Mouse (Mus musculus) hindbrain, postnatal 0 days (tissue): ENCODE data around the gene Pip4k2b. TPM values are rescaled to one million over a fixed set of nuclear protein-coding genes. Genes with fewer than 3 reads are reported as not detected.
"Not testable (repeated sequence)": the region's sequence is repeated elsewhere in the genome, so short reads cannot be mapped to it uniquely, and the experiment has no call there.

Source experiments
- ATAC-seq: fragments of 200-750 bp; cut with Nextera tagmentation; 2 replicates; pipeline ENCODE4 v1.8.0; 2017; ENCODE audit warnings: mild to moderate bottlenecking, moderate TSS enrichment, moderate library complexity
- DNase-seq: peaks from one replicate; pipeline ENCODE4 v3.0.0-alpha.2; 2015; ENCODE audit warnings: low spot score
- H3K27ac ChIP-seq: fragments of 300-500 bp; sonication (generic); 2 replicates; pipeline ENCODE4 v1.5.1; 2014; ENCODE audit warnings: mild to moderate bottlenecking
- H3K27me3 ChIP-seq: fragments of 300-500 bp; sonication (generic); 2 replicates; pipeline ENCODE4 v1.6.1; 2014; ENCODE audit warnings: low read length, mixed read lengths; ENCODE audit not compliant: insufficient read depth
- H3K36me3 ChIP-seq: fragments of 300-500 bp; sonication (generic); 2 replicates; pipeline ENCODE4 v1.6.1; 2014; ENCODE audit warnings: low read length, mixed read lengths; ENCODE audit not compliant: insufficient read depth
- H3K4me1 ChIP-seq: fragments of 300-500 bp; sonication (generic); 2 replicates; pipeline ENCODE4 v1.6.1; 2014; ENCODE audit warnings: antibody characterized with exemption, low read length, mixed read lengths; ENCODE audit not compliant: insufficient read depth
- H3K4me2 ChIP-seq: fragments of 300-500 bp; sonication (generic); 2 replicates; pipeline ENCODE4 v1.6.1; 2014; ENCODE audit warnings: low read depth, mild to moderate bottlenecking, low read length, moderate library complexity, mixed read lengths
- H3K4me3 ChIP-seq: fragments of 300-500 bp; sonication (generic); 2 replicates; pipeline ENCODE4 v1.5.1; 2014; ENCODE audit warnings: low read length
- H3K9ac ChIP-seq: fragments of 300-500 bp; sonication (generic); replicated peaks from 2 replicates; pipeline ENCODE4 v1.6.1; 2014; ENCODE audit warnings: mild to moderate bottlenecking, low read length, moderate library complexity, mixed read lengths
- H3K9me3 ChIP-seq: fragments of 300-500 bp; sonication (generic); 2 replicates; pipeline ENCODE4 v1.6.1; 2016; ENCODE audit warnings: low read length, mixed read lengths
- CTCF ChIP-seq: IDR thresholded peaks from 2 replicates; pipeline ENCODE4 v1.5.1; 2016; ENCODE audit warnings: antibody characterized with exemption, control low read depth, low read depth
- WGBS: fragments of 180-500 bp; shearing (Covaris S2); extraction: QIAGEN DNeasy Blood & Tissue Kit; methylation state at CpG from one replicate; pipeline ENCODE4 v1.1.7; 2014; 5-methylcytosine and 5-hydroxymethylcytosine counted together
- polyA plus RNA-seq: library from polyadenylated mRNA; unstranded; fragments of >200 nt; fragmentation: Nextera tagmentation; extraction: Ambion mirVana; gene quantifications from 2 replicates; pipeline ENCODE4 v1.2.1, GENCODE M21; 2015
- total RNA-seq: library from RNA; depleted of rRNA; stranded (reverse); fragments of >200 nt; gene quantifications from 2 replicates; pipeline ENCODE4 v1.2.3, GENCODE M21; 2014; rRNA removed

The Pip4k2b gene
- total RNA-seq (127 TPM in 2 replicates), polyA plus RNA-seq (4.3 and 5.1 TPM in 2 replicates)

DNA sequence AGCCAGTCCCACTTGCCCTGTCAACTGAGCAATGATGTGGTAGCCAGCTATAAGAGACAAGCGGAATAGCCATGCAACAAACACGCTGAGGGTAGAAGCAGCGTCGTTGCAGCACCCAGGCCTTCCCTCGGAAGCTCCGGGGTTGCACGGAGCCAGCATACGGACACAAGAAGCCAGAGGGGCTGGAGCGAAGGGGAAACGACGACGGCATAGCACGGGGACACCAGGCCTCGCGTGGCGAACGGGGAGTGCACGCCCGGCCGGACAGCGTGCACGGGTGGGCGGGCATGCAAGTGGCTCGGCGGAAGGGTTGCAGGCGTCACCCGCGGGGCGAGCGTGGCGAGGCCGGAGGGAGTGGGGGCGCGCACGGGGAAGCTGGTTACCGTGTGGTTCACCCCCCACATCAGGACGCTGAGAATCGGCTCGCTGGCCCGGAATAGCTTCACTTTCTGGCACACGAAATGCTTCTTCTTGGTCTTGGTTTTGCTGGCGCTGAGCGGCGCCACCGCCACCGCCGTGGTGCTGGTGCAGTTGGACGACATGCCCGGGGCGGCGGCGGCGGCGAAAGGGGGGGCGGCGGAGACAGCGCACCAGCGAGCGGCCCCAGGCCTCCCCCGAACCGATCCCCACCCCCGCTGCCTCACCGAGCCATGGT, at the start of gene Pip4k2b:
Gene Pip4k2b, minus strand, starts transcription at position 642 of the 655 bp plus-strand sequence.
- peak within 1 kb of the TSS; percentile 78 for H3K4me2 ChIP-seq
- H3K27me3 ChIP-seq, result no peaks in the 10 kb centered on the region
- 0% methylated on average over 49 of the region's 63 CpGs for WGBS
- H3K4me3 ChIP-seq, result peak within 1 kb of the TSS; percentile 75
- peaks cover 19% of the 10 kb centered on the region for H3K36me3 ChIP-seq
- H3K9ac ChIP-seq, result peak within 1 kb of the TSS; percentile 86
- peak; percentile 61 for ATAC-seq
- peak within 1 kb of the TSS; percentile 98 for H3K27ac ChIP-seq
- no peak for TF ChIP-seq CTCF
- H3K9me3 ChIP-seq, result no peaks in the 10 kb centered on the region
- H3K4me1 ChIP-seq, result peaks cover 17% of the 10 kb centered on the region
- DNase-seq, result peak; percentile 68

DNA sequence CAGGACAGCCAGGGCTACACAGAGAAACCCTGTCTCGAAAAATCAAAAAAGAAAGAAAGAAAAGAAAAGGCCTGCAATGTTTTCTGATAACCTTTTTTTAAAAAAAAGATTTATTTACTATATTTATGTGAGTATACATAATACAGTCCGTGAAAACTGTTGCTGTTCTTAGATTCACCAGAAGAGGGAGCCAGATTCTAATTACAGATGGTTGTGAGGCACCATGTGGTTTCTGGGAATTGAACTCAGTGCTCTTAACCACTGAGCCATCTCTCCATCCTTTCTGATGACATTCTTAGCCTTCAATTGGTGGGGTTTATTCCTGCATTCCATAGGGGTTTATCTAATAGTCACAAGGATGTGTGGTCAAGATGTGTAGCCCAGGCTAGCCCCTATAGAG, 48.7 kb upstream of the Pip4k2b start:
- no peak overlapping the region for H3K27ac ChIP-seq
- DNase-seq (peak; percentile 78), ATAC-seq (no peak)
- no peak overlapping the region for H3K9ac ChIP-seq
- no peak overlapping the region for H3K4me3 ChIP-seq
- no peaks in the 10 kb centered on the region for H3K9me3 ChIP-seq
- no peaks in the 10 kb centered on the region for H3K4me1 ChIP-seq
- TF ChIP-seq CTCF, result peak; percentile 70
- no peaks in the 10 kb centered on the region for H3K27me3 ChIP-seq
- no peak overlapping the region for H3K4me2 ChIP-seq
- WGBS, result 12% methylated on average over 2 of the region's 2 CpGs
- H3K36me3 ChIP-seq, result no peaks in the 10 kb centered on the region

- not testable (repeated sequence) for H3K4me1 ChIP-seq, H3K36me3 ChIP-seq, H3K27me3 ChIP-seq, H3K9me3 ChIP-seq, ATAC-seq, H3K27ac ChIP-seq, DNase-seq, H3K4me3 ChIP-seq, H3K4me2 ChIP-seq, H3K9ac ChIP-seq
- WGBS, result 86% methylated on average over 2 of the region's 2 CpGs
Measured at GRCm38 (mm10) chr11:97790778-97791438, 46.4 kb upstream of the Pip4k2b start.

- Histone ChIP-seq H3K9me3 (no peaks in the 10 kb centered on the region), H3K9ac (no peak overlapping the region), H3K27me3 (no peaks in the 10 kb centered on the region), H3K4me1 (no peaks in the 10 kb centered on the region), H3K4me3 (no peak overlapping the region), H3K36me3 (no peaks in the 10 kb centered on the region), H3K4me2 (no peak overlapping the region), H3K27ac (no peak overlapping the region)
- no peak for DNase-seq
- WGBS, result 87% methylated on average over 5 of the region's 5 CpGs
- TF ChIP-seq CTCF, result no peak
- no peak for ATAC-seq
Measured at GRCm38 (mm10) chr11:97789727-97790126, 45.2 kb upstream of the Pip4k2b start.

DNA sequence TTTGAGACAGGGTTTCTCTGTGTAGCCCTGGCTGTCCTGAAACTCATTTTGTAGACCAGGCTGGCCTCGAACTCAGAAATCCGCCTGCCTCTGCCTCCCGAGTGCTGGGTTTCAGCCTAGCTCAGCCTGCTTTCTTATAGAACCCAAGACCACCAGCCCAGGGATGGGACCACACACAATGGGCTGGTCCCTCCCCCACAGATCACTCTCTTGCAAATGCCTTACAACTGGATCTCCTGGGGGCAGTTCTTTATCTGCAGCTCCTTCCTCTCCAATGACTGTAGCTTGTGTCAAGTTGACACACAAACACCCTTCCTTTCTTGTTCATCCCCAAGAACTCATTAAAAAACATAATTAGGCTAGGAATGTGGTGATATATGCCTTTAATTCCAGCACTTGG, 43.5 kb upstream of the Pip4k2b start:
- Histone ChIP-seq H3K4me2 (no peak overlapping the region), H3K36me3 (no peaks in the 10 kb centered on the region), H3K27ac (no peak overlapping the region), H3K9me3 (no peaks in the 10 kb centered on the region), H3K27me3 (no peaks in the 10 kb centered on the region), H3K4me3 (no peak overlapping the region), H3K4me1 (no peaks in the 10 kb centered on the region), H3K9ac (no peak overlapping the region)
- ATAC-seq (no peak), DNase-seq (no peak)
- 91% methylated on average over 3 of the region's 3 CpGs for WGBS
- TF ChIP-seq CTCF, result no peak

DNA sequence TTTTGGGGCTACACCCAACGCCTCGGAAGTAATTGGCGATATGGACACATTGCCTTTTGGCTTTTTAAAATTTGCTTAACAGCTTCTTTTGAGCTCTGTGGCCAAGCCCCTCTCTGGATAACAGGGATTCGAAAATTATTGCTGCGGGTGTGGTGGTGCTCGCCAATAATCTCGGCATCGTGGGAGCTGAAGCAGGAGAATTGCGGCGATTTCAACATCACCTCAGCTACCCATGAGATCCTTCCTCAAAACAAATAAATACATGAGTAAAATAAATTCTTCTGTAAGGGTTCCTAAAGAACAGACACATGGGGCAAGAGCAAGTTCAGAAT, 38.0 kb upstream of the Pip4k2b start:
- Histone ChIP-seq H3K27ac (peak overlapping the region; percentile 94), H3K4me1 (peaks cover 7% of the 10 kb centered on the region; the same call in 1 of the 2 replicates), H3K9me3 (no peaks in the 10 kb centered on the region), H3K4me3 (peak overlapping the region; percentile 76), H3K27me3 (no peaks in the 10 kb centered on the region), H3K4me2 (peak overlapping the region; percentile 70), H3K9ac (peak overlapping the region; percentile 92), H3K36me3 (peaks cover 20% of the 10 kb centered on the region)
- WGBS, result under 1% methylated on average over 10 of the region's 10 CpGs
- DNase-seq (no peak), ATAC-seq (peak; percentile 60)
- no peak for TF ChIP-seq CTCF
